Mouse (Mus musculus) neutrophil, adult 83 days (primary cell): ENCODE measurements around the gene Dazl. TPM values are rescaled to one million over a fixed set of nuclear protein-coding genes. Genes with fewer than 3 reads are reported as not detected.

Experiments
- total RNA-seq, 2 experiments: library from RNA; stranded (reverse); gene quantifications; one replicate each; pipeline ENCODE4 v1.2.4; 2023

The Dazl gene
- not detected for total RNA-seq

GRCm38 (mm10) chr17:50293241-50293731 is at the start of gene Dazl:
Gene Dazl, minus strand, starts transcription at chr17:50293636.

Other genes starting within 250 kb of the Dazl start
- gene Rftn1, start 103.0 kb downstream of the Dazl start, total RNA-seq = 10 to 100 TPM; 17.2 to 22.3 TPM
- gene Plcl2, start 215.8 kb upstream of the Dazl start, total RNA-seq = 100 to 1,000 TPM in 1 of 2 experiments, 10 to 100 TPM in 1; 94.8 to 102 TPM